Mouse (Mus musculus): ENCODE measurements around the gene Arl6ip5.

Arl6ip5 gene

DNA sequence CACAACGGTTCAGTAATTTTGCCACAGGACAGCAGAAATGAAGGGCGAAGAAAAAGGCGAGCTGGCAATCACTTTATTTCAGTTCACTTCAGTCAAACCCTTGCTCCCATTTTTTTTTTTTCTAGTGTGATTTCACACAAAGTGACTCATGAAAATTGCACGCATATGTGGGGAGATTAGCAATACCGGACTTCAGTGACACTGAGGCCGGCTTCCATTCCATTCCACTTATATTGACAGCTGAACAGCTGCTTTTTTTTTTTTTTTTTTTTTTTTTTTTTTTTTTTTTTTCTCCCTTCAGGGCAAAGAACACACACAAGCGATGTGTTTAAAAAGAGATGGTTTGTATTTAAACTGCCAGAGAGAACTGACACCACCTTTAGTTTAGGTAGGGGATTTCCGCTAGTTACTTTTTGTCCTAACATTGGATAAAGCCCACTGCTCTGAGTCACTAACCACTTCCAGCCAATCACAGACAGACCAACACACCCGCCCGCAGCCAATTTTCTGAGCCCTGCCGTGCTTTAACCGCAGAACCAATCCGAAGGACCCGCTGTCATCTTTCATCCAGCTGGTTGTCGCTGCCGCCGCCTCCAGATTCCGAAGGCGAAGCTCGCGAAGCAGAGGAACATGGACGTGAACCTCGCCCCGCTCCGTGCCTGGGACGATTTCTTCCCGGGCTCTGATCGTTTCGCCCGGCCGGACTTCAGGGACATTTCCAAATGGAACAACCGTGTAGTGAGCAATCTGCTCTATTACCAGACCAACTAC, at the start of gene Arl6ip5:
TSS of gene Arl6ip5 (plus strand) at position 499 of the 771 bp plus-strand sequence.
- DNase-seq (ENCODE audit: low spot score), result peak; percentile 87

- no peak for DNase-seq (ENCODE audit: low spot score)
Measured at GRCm38 (mm10) chr6:97175716-97176115, 34.8 kb upstream of the Arl6ip5 start.

DNA sequence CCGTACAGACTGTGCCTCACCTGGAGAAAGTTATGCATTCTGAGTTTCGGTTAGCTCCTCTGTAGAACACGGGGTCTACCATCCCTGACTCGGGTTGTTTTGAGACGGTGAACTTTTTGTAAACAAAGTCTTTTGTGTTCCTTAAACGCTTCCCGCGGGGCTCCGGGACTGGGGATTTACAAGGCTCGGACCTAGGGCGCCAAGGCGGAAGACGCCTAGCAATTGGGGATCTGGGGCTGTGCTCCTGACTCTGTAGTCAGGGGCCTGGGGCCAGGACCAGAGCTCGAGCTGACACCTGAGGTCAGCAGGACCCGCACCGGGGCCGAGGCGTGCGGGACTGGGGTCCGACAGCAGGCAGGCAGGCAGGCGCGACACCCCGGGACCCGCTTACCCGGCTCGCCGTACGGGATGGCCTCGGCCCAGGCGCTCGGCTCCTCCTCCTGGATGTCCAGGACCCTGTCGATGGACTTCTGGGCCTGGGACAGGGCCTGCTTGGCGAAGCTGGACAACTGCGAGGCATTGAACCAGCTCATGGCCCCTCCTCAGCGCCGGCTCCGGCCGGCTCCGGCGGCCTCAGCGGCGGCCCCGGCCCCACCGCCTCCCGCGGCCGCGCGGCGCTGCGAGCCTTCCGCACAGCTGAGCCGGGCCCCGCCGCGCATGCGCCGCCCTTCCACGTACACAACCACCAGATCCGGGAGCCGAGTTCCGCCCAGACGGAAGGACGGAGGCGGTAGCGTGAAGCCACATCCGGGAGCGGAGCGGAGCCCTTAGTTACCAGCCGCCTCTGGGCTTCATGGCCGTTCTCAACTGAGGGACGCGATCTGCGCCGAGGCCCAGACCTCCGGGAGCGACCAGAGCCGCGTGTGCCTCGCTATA, 31.8 kb upstream of the Arl6ip5 start, which contains the start of gene Tmf1:
TSS of gene Tmf1 (minus strand) at position 632 of the 876 bp plus-strand sequence.
- peak; percentile 97 for DNase-seq (ENCODE audit: low spot score)

DNA sequence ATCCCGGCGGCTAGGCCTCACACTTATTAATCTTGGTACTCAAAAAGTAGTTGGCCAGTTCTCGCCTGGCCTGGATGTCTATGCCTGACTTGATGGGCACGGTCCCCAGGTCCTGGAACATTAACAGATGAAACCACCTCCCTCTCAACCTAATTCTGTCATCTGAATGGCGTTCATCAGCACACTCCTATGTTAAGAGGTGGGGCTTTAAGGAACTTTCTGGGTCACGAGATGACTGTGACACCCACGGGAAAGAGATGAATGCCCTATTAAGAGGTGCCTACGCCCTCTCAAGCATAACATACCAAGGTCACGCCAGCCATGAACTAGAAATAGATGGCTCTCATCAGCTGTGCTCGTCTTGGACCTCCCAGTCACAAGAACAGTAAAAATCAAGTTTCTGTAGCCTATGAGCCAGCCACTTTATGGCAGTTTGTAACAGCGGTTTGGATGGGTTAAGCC, 31.1 kb upstream of the Arl6ip5 start:
- DNase-seq (ENCODE audit: low spot score), result no peak

- no peak for DNase-seq (ENCODE audit: low spot score)
Measured at GRCm38 (mm10) chr6:97200437-97200836, 10.1 kb upstream of the Arl6ip5 start.

DNA sequence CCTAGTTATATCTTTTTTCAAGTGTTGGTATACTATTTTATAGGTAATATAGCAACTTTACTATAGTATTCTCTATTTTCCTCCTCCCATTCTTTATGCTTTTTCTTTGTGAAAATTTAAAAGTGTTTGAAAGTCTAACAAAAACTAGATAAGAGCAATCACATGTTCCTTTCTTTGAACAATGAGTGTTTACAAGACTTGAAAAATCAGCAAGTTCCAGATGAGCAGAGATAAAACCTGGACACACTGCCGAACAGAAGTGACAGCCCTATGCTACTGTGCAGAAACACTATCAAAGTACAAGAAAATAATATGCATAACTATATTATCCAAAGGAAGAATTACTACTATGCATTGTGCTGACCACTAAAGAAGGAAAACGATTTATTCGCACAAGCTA, 8.0 kb upstream of the Arl6ip5 start:
- no peak for DNase-seq (ENCODE audit: low spot score)

GRCm38 (mm10) chr6:97204252-97204869, 6.1 kb upstream of the Arl6ip5 start:
- no peak for DNase-seq (ENCODE audit: low spot score)

DNA sequence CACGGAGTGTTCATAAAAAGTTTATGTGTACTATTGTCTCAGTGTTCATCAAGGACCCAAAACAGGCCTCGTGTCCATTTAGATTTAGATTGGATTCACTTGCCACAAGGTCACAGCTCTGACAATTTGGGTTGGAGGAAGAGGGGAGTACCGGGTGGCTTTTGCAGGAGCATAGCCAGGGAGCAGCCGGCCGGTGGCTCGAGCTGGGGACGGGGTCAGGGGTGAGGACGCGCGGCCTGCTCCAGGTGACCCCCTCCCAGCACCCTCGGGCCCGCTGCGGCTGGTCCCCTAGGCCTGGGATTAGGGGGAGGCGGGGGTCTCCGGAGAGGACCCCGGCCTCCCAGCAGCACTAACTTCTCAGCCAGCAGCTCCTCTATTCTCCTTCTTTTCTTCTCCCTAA, 5.5 kb upstream of the Arl6ip5 start:
- DNase-seq (ENCODE audit: low spot score), result no peak

DNA sequence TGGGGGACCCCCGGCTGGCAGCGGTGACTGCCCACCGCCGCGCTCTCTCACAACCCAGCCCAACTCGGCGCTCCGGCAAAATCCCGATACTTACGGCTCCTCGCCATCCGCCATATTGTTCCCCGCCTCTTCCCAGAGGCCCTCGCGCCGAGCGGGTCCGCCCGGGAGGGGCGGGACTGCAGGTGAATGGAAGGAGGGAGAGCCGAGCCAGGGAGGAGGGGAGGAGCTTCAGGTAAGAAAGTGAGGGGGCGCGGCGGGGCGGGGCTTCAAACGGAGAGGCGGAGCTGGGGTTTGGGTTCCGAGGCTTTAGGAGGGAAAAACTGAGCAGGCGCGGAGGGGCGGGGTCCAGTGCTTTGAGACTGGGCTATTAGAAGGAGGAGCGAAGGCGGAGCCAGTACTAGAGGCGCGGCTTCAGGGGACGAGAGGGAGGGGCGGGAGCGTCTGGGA, 5.0 kb upstream of the Arl6ip5 start, which contains the start of gene Uba3:
TSS of gene Uba3 (minus strand) at position 209 of the 447 bp plus-strand sequence.
- DNase-seq (ENCODE audit: low spot score), result peak; percentile 98

- no peak for DNase-seq (ENCODE audit: low spot score)
Measured at GRCm38 (mm10) chr6:97207085-97207484, 3.4 kb upstream of the Arl6ip5 start.

- DNase-seq (ENCODE audit: low spot score), result no peak
Measured at GRCm38 (mm10) chr6:97208406-97208805, 2.1 kb upstream of the Arl6ip5 start.

DNA sequence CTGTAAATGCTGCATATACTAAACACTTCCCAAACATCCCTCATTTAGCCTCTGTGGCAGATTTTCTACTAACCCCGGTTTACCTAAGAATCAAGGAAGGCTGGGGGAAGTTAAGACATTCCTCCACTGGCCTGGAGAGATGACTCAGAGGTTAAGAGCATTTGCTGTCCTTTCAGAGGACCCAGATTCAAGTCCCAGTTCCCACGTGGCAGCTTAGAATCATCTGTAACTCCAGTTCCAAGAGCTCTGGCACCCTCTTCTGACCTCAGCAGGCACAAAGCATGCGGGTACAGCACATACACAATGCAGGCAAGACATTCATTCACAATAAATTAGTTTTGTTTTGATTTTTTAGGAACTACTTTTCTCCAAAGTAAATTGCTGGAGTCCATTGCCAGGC, 1.3 kb upstream of the Arl6ip5 start:
- DNase-seq (ENCODE audit: low spot score), result no peak

GRCm38 (mm10) chr6:97209751-97210150, 738 bp upstream of the Arl6ip5 start:
- no peak for DNase-seq (ENCODE audit: low spot score)

- DNase-seq (ENCODE audit: low spot score), result no peak
Measured at GRCm38 (mm10) chr6:97210962-97211601, 593 bp downstream of the Arl6ip5 start.

DNA sequence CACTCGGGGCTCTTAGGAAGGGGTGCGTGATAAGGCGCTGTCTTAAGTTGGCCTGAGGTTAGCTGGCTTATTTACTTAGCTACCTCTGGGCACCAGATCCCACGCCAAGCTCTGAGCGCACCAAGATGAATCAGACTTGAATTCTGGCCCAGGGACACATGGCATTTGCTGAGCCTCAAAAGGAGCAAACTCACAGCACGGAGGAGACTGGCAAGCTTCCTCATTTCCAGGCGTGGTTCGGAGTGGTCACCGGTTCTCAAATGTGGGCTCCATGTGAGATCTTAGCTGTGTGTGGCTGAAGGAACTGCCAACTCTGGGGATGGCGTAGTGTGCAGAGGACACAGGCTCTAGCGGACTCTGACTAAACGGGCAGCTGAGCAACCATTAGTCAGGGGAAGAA, 1.5 kb downstream of the Arl6ip5 start:
- DNase-seq (ENCODE audit: low spot score), result peak; percentile 49

- DNase-seq (ENCODE audit: low spot score), result no peak
Measured at GRCm38 (mm10) chr6:97216154-97216821, 5.8 kb downstream of the Arl6ip5 start.

GRCm38 (mm10) chr6:97220672-97221071, 10.2 kb downstream of the Arl6ip5 start:
- DNase-seq (ENCODE audit: low spot score), result no peak

GRCm38 (mm10) chr6:97221205-97222025, 10.9 kb downstream of the Arl6ip5 start:
- DNase-seq (ENCODE audit: low spot score), result peak; percentile 58

- DNase-seq (ENCODE audit: low spot score), result no peak
Measured at GRCm38 (mm10) chr6:97222321-97222720, 11.8 kb downstream of the Arl6ip5 start.

DNA sequence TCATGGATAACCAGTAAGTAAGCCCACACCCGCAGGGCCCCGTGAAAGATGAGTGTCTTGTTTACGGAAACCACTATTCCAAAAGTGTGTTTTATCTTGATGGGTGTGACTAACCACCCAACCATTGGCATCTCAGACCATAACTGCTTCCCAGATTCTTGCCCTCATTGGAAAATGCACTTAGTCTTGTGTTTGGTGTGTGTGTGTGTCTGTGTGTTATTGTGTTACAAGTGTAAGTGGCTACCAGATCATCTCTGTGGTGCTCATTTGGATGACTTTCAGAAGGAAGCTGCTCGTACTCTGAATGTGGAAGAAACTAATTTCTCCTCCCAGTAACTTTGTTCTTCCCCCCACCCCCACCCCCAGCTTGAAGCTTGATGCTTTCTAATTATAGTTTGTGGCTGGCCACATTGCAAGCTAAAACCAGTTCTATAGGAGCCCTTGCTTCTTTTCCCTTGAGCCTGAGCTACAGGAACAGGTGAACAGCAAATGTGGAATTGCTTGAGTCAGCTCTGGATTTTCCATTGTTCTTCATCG, 12.5 kb downstream of the Arl6ip5 start:
- no peak for DNase-seq (ENCODE audit: low spot score)

Data from layer of hippocampus, adult 11-12 months (tissue).